ENCODE assay signal across 23 mouse cellular contexts in genomic region chr9:57867880-57868279, GRCm38 (mm10). TPM values are rescaled to one million over a fixed set of nuclear protein-coding genes. Genes with fewer than 3 reads are reported as not detected.
DNase-seq lines count a peak whose midpoint lies in the region; ATAC-seq and TF ChIP-seq lines count a peak whose summit lies in the region.
"Had no signal": no experiment of that assay in that cellular context is flagged by ENCODE, and none has a peak within 500 bp of the region (broad histone marks: within the 10 kb centered on the region; RNA-seq: fewer than 3 reads in every experiment).

No protein-coding gene starts in this region.

- DNase-seq in frontal cortex, postnatal 25 days (ENCODE audit: low spot score in 2 of 2): no peak
- peak in 1 of 2 experiments; percentile 13 for DNase-seq in left cerebral cortex, adult 2 months (ENCODE audit: extremely low spot score in 1 of 2, low spot score in 2 of 2)
- DNase-seq in left cerebral cortex, adult 11 months (ENCODE audit: low spot score): no peak
- DNase-seq in right cerebral cortex, postnatal 25 days: peak; percentile 14
- DNase-seq in right cerebral cortex, postnatal 14 days: no peak
- DNase-seq: adrenal gland, adult 8-10 months; adrenal gland, postnatal 25 days; cerebellum, adult 18-20 months; cerebellum, adult 9-10 months; cerebellum, postnatal 14 days; gastrocnemius, postnatal 10 days; gastrocnemius, postnatal 36 days had no signal

- peak overlapping the region; percentile 22 for H3K27ac ChIP-seq in left cerebral cortex, adult 2 months
- H3K27ac ChIP-seq: embryonic facial prominence, embryonic 10.5 days; embryonic facial prominence, embryonic 13.5 days; forebrain, embryonic 12.5 days; forebrain, embryonic 15.5 days; hindbrain, embryonic 10.5 days; hindbrain, embryonic 13.5 days; intestine, embryonic 15.5 days had no signal

- ATAC-seq in frontal cortex, adult (ENCODE audit: low TSS enrichment): peak; percentile 55; the same call in 1 of the 2 replicates
- ATAC-seq: activated CD4-positive, CD25-positive, alpha-beta regulatory T cell, adult 4 months; forebrain, embryonic 15.5 days; hindbrain, embryonic 16.5 days; intestine, embryonic 15.5 days had no signal

- H3K4me3 ChIP-seq in left cerebral cortex, adult 2 months: no peak overlapping the region
- H3K4me3 ChIP-seq: embryonic facial prominence, embryonic 10.5 days; embryonic facial prominence, embryonic 13.5 days; erythroblast, embryonic 14.5 days; forebrain, embryonic 12.5 days; forebrain, embryonic 15.5 days; hindbrain, embryonic 10.5 days; hindbrain, embryonic 13.5 days; intestine, embryonic 15.5 days had no signal

- no peak for TF ChIP-seq CTCF in left cerebral cortex, adult 2 months (IDR thresholded peaks at IDR 0.05)

- intact Hi-C loops in left cerebral cortex, adult 2 months (cut with DNase I): loop anchor here (2.0 kb wide), 2 partner anchors 35 to 65 kb away; no protein-coding TSS in a partner anchor

RNA-seq across cellular contexts. Expression of gene Arid3b, which starts 31.3 kb away (rescaled TPM):
- 10 to 100 TPM; 10.9 to 14.8 TPM for total RNA-seq in left cerebral cortex, adult 2 months (2021)

RNA-seq across cellular contexts. Expression of gene Ubl7, which starts 42.9 kb away (rescaled TPM):
- total RNA-seq in left cerebral cortex, adult 2 months (2021): 100 to 1,000 TPM; 101 to 109 TPM
